Mouse (Mus musculus) urinary bladder, adult 2 months (tissue): ENCODE results near the gene Sucnr1. TPM values are rescaled to one million over a fixed set of nuclear protein-coding genes. Genes with fewer than 3 reads are reported as not detected.
"Not testable (repeated sequence)": the region's sequence is repeated elsewhere in the genome, so short reads cannot be mapped to it uniquely, and the experiment has no call there.

ENCODE experiments used
- DNase-seq: peaks from one replicate; pipeline ENCODE4 v3.0.0; 2022; ENCODE audit warnings: low spot score
- polyA plus RNA-seq: library from polyadenylated mRNA; depleted of rRNA; stranded (reverse); fragments of >200 nt; gene quantifications from 2 replicates; pipeline ENCODE4 v1.2.3, GENCODE M21; 2012; rRNA removed

The Sucnr1 gene
- polyA plus RNA-seq = 0.53 and 0.67 TPM in 2 replicates

GRCm38 (mm10) chr3:60081648-60082047 lies at the start of gene Sucnr1:
Gene Sucnr1, plus strand, starts transcription at chr3:60081869.
- DNase-seq = no peak

- DNase-seq = no peak
These were observed 35.3 kb upstream of the Sucnr1 start for GRCm38 (mm10) chr3:60046221-60046913.

DNA sequence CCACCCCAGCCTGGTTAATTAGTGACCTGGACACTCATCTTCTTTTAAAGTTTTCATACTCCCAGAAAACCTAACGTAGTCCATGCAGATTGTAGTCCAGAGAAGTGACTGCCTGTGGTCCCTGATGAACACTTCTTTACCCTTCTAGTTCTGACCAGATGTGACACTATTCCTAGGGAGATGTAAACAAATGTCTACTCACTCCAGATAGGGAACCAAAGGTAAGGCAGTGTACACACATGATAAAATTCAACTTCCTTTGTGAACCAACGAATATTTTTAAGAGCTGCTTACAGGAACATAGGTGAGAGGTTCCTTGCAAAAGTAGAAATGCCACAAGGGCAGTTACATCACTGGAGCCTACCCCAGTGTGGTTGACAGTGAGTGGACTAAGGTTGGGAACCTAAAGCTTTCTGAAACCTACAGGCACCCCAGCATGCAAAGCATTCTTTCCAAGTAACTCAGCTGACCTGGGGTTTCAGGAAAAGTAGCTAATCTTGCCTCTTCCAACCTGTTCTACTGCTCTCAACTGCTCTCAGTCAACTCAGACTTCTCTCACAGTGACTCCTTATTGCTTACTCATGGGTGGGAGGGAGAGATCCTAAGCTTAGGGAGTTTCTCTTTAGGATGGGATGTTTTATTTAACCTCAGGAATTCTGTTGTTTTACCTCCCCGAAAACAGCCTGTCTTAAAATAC lies 28.3 kb upstream of the Sucnr1 start:
- no peak for DNase-seq

GRCm38 (mm10) chr3:60053931-60054330 lies 27.7 kb upstream of the Sucnr1 start:
- DNase-seq = no peak

DNA sequence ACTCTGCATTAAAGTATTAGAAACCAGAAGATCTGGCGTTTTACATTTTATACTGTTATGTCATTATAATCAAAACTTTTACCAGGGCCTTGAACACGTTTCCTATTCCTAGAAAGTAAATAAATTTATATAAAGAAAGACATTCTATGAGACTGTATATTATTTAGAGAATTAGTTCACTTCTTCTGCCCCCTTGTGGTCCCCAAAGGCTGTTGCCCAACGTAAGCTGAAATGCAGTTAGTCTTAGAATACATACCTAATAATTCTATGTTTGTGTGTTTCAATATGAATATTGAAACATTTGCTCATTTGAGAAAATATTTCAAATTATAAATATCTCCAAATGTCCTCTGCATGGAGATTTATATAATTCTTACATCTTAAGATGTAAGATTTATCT lies 25.2 kb upstream of the Sucnr1 start:
- no peak for DNase-seq

GRCm38 (mm10) chr3:60057070-60057808 lies 24.4 kb upstream of the Sucnr1 start:
- no peak for DNase-seq

DNA sequence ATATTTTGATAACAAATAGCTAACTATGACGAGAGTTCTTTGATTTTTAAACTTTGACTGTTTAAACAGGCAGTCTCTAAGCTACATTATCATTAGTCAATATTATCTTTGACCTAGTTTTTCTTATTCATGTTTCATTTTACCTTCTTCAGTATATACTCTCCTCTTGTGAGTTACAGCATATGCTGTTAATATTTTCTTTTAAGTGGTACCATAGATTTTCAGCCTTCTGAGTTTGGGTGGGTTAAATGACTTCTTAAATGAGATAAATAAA lies 23.9 kb upstream of the Sucnr1 start:
- no peak for DNase-seq

DNA sequence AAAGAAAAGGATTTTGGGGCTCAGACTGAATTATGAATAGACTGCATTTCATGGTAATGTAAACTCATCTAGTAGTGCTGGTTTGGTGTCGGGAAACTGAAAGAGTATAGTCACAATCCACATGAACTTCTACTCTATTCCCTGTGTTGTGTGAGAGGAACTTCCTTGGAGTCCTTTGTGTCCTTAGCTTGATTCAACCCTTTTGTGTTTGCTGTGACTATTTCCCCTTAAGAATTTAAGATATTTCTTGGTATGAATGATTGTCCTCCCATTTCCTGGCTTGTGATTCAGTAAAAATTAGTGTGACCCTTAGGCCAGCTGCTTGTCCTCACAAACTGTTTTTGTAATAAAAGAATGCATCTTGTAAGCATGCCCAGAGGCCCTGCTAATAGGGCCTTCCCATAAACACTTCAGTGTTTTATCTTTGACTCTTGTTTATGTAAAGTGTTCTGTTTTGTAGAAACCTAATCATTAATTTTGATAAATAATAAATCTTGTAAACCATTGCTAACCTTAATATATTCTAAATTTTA lies 2.7 kb upstream of the Sucnr1 start:
- DNase-seq = no peak

DNA sequence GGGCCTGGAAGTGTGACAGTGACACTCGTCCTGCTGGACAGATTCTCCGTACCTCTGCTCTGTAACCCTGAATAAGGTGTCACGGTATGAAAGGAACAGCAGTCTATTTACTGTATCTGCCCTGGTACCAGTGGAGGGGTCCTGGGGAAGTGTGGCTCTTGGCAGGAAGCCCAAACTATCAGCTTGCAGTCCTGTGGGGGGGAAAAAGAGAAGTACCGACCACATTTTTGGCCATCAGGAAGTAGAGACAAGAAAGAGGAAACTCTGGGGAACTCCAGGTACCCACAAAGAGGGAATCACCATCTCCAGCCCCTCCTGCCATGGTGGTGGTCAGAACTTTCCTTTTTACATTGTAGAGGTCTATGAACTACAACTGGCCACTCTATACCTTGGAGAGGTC lies 1.1 kb upstream of the Sucnr1 start:
- no peak for DNase-seq

GRCm38 (mm10) chr3:60082746-60083145 lies 1.1 kb downstream of the Sucnr1 start:
- no peak for DNase-seq

DNA sequence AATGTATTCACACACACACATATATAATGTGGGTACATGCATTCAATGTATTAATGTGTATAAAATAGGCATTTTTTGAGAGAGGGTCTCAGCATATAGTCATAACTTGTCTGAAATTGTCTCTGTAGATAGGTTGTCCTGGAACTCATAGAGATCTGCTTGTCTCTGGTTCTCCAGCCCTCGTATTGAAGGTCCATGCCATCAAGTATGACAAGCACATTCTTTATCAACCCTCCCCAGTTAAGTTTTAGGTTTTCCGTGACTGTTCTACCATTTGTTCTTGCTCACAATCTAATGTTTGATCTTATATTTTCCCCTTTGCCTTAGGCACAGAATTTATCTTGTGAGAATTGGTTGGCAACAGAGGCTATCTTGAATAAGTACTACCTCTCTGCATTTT lies 4.1 kb downstream of the Sucnr1 start:
- DNase-seq = no peak

- DNase-seq = no peak
These were observed 9.7 kb downstream of the Sucnr1 start for GRCm38 (mm10) chr3:60091321-60091720.

DNA sequence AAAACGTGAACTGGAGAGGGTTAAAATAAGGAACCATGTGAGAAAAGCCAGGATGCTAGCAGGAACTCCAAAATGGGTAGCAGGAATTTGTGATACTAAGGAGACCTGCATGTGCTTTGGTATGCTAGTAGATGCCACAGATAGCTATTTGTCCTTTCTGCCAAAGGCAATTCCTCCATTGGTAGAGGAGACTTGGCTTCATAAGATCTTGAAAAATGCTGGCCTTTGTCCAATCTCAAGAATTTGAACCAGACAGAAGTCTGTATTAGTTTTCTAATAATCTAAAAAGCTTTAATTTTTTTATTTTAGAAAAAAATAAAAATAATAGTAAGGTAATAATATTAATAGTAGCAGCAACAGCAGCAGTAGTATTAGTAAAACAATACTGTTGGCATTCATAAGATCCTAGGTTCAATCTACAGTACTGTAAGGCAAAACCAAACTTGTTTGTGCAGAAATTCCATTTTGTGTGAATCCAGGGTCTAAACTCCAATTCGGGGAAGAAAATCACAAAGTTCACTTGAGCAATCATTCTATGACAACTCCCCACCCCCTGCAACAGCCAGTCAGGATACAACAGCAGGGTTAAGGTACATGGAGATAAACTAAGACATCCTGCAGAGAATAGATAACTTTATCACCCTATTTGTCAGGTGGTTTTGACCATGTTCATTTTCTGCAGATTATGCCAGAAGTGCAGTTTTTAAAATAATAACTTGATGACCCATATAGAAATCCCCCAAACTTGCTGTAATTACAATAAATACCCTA lies 12.9 kb downstream of the Sucnr1 start:
- DNase-seq = no peak

- no peak for DNase-seq
These were observed 15.3 kb downstream of the Sucnr1 start for GRCm38 (mm10) chr3:60096941-60097340.

DNA sequence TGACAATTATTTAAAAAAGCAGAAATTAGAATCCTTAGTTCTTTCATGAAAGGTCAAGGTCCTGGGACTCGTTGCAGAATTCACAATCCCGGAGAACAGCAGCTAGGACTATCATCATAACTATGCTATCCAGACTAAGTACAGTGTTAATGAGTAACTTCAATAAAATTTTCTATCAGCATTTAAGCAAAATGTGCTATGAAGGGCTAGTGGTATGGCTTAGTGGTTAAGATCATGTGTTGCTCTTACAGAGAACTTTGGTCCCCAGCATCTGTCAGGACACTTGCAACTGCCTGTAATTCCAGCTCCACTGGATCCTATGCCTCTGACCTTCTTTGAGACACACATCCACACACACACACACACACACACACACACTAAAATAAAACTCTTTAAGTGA lies 15.8 kb downstream of the Sucnr1 start:
- no peak for DNase-seq

GRCm38 (mm10) chr3:60098521-60098920 lies 16.9 kb downstream of the Sucnr1 start:
- DNase-seq = no peak

- no peak for DNase-seq
These were observed 22.9 kb downstream of the Sucnr1 start for GRCm38 (mm10) chr3:60104462-60105109.

GRCm38 (mm10) chr3:60106446-60106845 lies 24.8 kb downstream of the Sucnr1 start:
- not testable (repeated sequence) for DNase-seq

- DNase-seq = no peak
These were observed 26.1 kb downstream of the Sucnr1 start for GRCm38 (mm10) chr3:60107736-60108135.

DNA sequence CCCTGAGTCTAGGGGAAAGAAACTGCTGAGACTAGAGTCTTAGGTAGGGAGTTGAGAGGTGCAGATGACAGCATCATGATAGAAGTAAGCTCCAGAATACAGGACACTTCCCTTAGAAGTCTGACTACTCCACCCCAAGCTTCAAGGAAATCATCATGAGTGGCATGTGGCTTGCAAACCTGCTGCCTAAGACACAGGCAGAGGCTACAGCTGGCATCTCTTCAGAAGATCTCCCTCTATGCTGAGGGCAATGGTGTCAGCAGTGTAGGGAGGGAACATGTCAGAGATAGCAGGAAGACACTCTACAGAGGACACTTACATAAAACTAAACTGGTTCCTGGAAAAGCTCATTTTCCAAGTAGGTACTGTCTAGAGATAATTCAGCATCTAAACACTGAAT lies 27.1 kb downstream of the Sucnr1 start:
- DNase-seq = no peak

DNA sequence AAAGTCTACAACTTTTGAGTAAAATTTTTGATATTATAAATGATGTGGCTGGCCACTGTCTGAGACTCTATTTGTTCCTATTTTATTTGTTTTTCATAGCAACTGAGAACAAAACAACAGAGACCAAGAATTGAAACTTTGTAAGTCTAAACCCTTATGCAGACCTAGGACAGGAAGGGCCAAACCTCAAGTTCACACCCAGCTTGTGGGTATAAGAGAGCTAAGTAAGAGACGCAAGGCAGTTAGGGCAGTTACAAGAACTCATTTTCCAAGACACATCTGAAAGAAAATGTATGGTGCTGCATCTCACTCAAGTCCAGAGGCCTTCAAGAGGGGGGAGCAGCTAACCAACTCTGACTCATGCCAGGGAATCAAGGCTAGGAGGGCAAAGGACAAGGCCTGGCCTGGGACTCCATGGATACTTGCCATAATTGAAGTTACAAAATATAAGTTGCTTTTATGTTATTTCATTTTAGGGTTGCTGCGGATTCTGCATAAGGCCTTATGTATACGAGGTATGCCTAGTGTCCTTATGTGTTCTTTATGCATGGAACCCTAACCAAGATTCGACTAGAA lies 29.6 kb downstream of the Sucnr1 start:
- no peak for DNase-seq
